Mouse (Mus musculus) thymus, adult 2 months (tissue): Measurements from ENCODE around the gene Ephb2.

Source experiments
- CTCF ChIP-seq: fragments of 200-500 bp; IDR thresholded peaks from 2 replicates; pipeline ENCODE4 v1.5.1; 2012; ENCODE audit warnings: mild to moderate bottlenecking, control low read depth, low read length, moderate library complexity, borderline replicate concordance; ENCODE audit not compliant: control insufficient read depth, poor library complexity, insufficient read depth; ENCODE audit errors: extremely low read depth
- POLR2A ChIP-seq: fragments of 200-500 bp; IDR thresholded peaks from 2 replicates; pipeline ENCODE4 v1.6.1; 2012; ENCODE audit warnings: mild to moderate bottlenecking, low read length, control low read depth, moderate library complexity; ENCODE audit not compliant: control insufficient read depth, poor library complexity, insufficient read depth; ENCODE audit errors: extremely low read depth

DNA sequence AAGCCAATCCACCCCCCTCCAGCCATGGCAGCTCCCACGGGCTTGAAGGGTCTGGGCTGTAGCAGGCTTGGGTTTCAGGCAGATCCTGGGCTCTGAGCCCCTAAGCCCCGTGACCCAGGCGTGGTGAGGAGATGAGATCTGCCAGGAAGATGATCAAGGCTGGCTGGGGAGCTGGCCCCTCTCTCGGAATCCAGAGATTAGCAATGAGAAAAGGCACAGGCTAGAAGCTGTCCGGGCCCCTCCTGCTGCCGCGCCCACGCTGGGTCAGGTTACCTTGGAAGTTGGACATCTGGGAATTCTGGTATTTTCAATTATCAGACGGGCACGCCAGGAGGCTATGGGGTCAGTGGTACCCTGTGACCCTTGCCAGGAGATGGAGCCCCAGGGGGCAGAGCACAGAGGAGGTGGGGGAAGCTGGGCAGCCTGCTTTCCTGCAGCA is 150.3 kb downstream of the Ephb2 start:
- no peak for TF ChIP-seq CTCF
- no peak for TF ChIP-seq POLR2A
